Mouse (Mus musculus) kidney, adult 2 months (tissue): ENCODE measurements around the gene Krt76.

Experiments used
- CTCF ChIP-seq: fragments of 200-500 bp; conservative IDR thresholded peaks from 2 replicates; pipeline ENCODE4 v1.5.1; 2011; ENCODE audit warnings: low read depth, mild to moderate bottlenecking, control low read depth, low read length, moderate library complexity, mixed read lengths; ENCODE audit not compliant: insufficient read depth, insufficient read length
- POLR2A ChIP-seq: fragments of 200-500 bp; IDR thresholded peaks from one replicate; pipeline ENCODE4 v1.6.1; 2011; ENCODE audit warnings: low read depth, low read length, control low read depth

DNA sequence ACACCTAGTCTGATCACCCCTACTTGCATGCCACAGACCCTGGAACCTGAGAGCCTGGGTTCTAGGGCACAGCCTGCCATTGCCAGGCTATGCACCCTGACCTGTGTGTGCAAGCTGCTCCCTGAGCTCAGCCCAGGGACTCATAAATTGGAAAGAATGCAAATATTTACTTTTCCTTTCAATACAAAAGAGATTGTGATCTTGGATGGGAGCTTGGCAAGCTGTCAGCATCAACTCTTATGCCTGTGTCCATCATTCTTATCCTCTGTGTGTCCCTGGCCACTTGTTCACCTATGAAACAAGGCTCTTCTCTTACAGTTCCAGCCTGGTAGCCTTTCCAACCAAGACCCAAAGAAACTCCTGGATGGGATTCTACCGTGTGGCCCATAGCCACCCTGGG is 32.3 kb upstream of the Krt76 start:
- no peak for TF ChIP-seq CTCF
- no peak for TF ChIP-seq POLR2A
